Mouse (Mus musculus): ENCODE measurements at regions not wholly inside any gene's neighbourhood (a gene's known extent, or its start where the extent isn't known, plus 50 kb on each side); places are given as distances from the start of the nearest gene placed in this dataset.
"Not testable (repeated sequence)": the region's sequence is repeated elsewhere in the genome, so short reads cannot be mapped to it uniquely, and the experiment has no call there.

- TF ChIP-seq POLR2A (IDR thresholded peaks at IDR 0.05; ENCODE audit: low read depth, low read length); CTCF (conservative IDR thresholded peaks at IDR 0.05; ENCODE audit: insufficient read depth, insufficient read length, low read depth, low read length): not testable (repeated sequence)
Measured at GRCm38 (mm10) chr3:56928940-56929339, 372.8 kb downstream of the Tm4sf1 start.

Data from kidney, adult 2 months (tissue).